Mouse (Mus musculus): ENCODE measurements around the gene Cfap46.

GRCm38 (mm10) chr7:139570788-139571187 is 112.8 kb downstream of the Cfap46 start:
- TF ChIP-seq CTCF (IDR thresholded peaks at IDR 0.05) (no peak), EP300 (IDR thresholded peaks at IDR 0.05) (no peak)

All from lung, postnatal 0 days (tissue).